Mouse (Mus musculus): ENCODE measurements at regions not wholly inside any gene's neighbourhood (a gene's known extent, or its start where the extent isn't known, plus 50 kb on each side); places are given as distances from the start of the nearest gene placed in this dataset.

GRCm38 (mm10) chr11:117413133-117413532 is 71.0 kb upstream of the Gm11733 start:
- Histone ChIP-seq H3K4me1 (peaks cover 49% of the 10 kb centered on the region), H3K9me3 (no peaks in the 10 kb centered on the region), H3K4me2 (replicated peaks) (no peak overlapping the region), H3K27ac (no peak overlapping the region), H3K27me3 (peaks cover 70% of the 10 kb centered on the region), H3K4me3 (no peak overlapping the region), H3K9ac (no peak overlapping the region), H3K36me3 (no peaks in the 10 kb centered on the region)
- ATAC-seq (ENCODE audit: low FRiP score, low read depth), result no peak
- WGBS, result 20% methylated on average over 7 of the region's 7 CpGs

- Histone ChIP-seq H3K36me3 (no peaks in the 10 kb centered on the region), H3K27ac (no peak overlapping the region), H3K4me1 (peaks cover 49% of the 10 kb centered on the region), H3K9me3 (no peaks in the 10 kb centered on the region), H3K27me3 (peaks cover 60% of the 10 kb centered on the region), H3K4me3 (no peak overlapping the region), H3K4me2 (replicated peaks) (peak overlapping the region; percentile 67), H3K9ac (no peak overlapping the region; the same call in 1 of the 2 replicates)
- ATAC-seq (ENCODE audit: low FRiP score, low read depth), result no peak; the same call in 1 of the 2 replicates
- 10% methylated on average over 11 of the region's 11 CpGs for WGBS
Observed at GRCm38 (mm10) chr11:117413942-117414705, 70.0 kb upstream of the Gm11733 start.

DNA sequence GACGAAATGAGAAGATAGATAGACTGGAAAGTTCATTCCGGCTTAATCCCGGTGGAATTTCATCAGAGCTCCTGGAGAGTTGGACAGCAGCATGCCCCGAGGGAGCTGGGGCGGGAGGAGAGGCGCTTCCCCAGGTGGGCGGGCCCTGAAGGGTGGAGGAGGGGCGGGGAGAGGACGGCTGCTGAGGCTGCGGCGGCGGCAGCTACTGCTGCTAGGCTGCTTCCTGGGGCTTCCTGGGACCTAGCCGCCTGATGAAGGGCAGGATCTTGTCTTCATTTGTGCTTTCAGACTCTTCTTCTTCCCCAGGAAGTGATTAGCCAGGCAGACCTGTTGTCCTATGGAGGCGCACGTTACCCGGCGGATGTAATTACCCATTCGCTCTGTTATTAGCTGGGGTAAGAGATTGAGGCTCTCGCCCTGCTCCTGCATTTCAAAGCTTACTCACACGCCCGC is 69.3 kb upstream of the Gm11733 start:
- WGBS, result 1% methylated on average over 21 of the region's 21 CpGs
- no peak overlapping the region for H3K27ac ChIP-seq
- no peak for ATAC-seq (ENCODE audit: low FRiP score, low read depth)
- H3K4me3 ChIP-seq, result peak overlapping the region; percentile 41
- H3K9ac ChIP-seq, result peak overlapping the region; percentile 55
- H3K27me3 ChIP-seq, result peaks cover 52% of the 10 kb centered on the region
- peak overlapping the region; percentile 67 for H3K4me2 ChIP-seq (replicated peaks)
- peaks cover 53% of the 10 kb centered on the region for H3K4me1 ChIP-seq
- no peaks in the 10 kb centered on the region for H3K36me3 ChIP-seq
- no peaks in the 10 kb centered on the region for H3K9me3 ChIP-seq

GRCm38 (mm10) chr11:117415466-117415865 is 68.7 kb upstream of the Gm11733 start:
- Histone ChIP-seq H3K9ac (no peak overlapping the region), H3K27me3 (peaks cover 47% of the 10 kb centered on the region), H3K27ac (no peak overlapping the region), H3K4me3 (peak overlapping the region; percentile 41; the same call in 1 of the 2 replicates), H3K9me3 (no peaks in the 10 kb centered on the region), H3K4me1 (peaks cover 54% of the 10 kb centered on the region), H3K36me3 (no peaks in the 10 kb centered on the region), H3K4me2 (replicated peaks) (peak overlapping the region; percentile 67)
- ATAC-seq (ENCODE audit: low FRiP score, low read depth), result no peak
- WGBS, result 2% methylated on average over 14 of the region's 14 CpGs

GRCm38 (mm10) chr11:117415955-117416354 is 68.2 kb upstream of the Gm11733 start:
- H3K4me1 ChIP-seq, result peaks cover 54% of the 10 kb centered on the region

DNA sequence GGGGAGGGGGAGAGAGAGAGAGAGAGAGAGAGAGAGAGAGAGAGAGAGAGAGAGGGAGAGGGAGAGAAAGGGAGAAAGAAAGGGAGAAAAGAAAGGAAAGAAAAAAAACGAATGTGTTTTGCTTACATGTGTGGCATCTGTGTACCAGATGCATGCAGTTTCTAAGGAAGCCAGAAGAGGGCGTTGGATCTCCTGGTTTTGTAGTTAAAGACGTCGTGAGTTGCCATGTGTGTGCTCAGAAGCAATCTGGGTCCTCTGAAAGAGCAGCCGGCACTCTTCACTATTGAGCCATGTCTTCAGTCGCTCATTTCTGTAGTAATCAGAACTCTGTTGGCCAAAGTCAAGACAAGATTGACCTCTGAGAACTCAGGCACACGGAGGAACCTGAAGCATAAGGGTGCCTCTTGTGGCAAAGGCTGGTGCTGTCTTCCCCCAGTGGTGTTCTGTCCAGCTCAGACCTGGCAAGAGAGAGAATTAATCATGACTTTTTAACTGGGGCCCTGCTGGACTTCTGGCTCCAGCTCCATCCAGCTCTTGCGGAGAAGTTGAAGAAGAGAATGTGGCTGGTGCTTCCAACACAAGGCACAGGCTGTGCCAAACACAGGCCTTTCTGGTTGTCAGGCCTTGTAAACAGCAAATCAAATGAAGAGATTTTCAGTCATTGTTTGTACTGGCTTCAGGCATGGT is 67.0 kb upstream of the Gm11733 start:
- Histone ChIP-seq H3K4me2 (replicated peaks) (no peak overlapping the region), H3K9ac (no peak overlapping the region), H3K9me3 (no peaks in the 10 kb centered on the region), H3K36me3 (no peaks in the 10 kb centered on the region), H3K27me3 (peaks cover 46% of the 10 kb centered on the region), H3K27ac (no peak overlapping the region), H3K4me3 (no peak overlapping the region), H3K4me1 (peaks cover 54% of the 10 kb centered on the region)
- ATAC-seq (ENCODE audit: low FRiP score, low read depth), result no peak
- WGBS, result 55% methylated on average over 8 of the region's 8 CpGs

More at GRCm38 (mm10) chr11:117415955-117416354, 68.2 kb upstream of the Gm11733 start:
- ATAC-seq (ENCODE audit: low FRiP score, low read depth), result no peak
- peak overlapping the region; percentile 67 for H3K4me2 ChIP-seq (replicated peaks)
- H3K9me3 ChIP-seq, result no peaks in the 10 kb centered on the region
- H3K27ac ChIP-seq, result no peak overlapping the region
- WGBS, result 6% methylated on average over 13 of the region's 13 CpGs
- H3K27me3 ChIP-seq, result peaks cover 47% of the 10 kb centered on the region
- H3K9ac ChIP-seq, result no peak overlapping the region
- H3K4me3 ChIP-seq, result 0 out of 2 replicates have a peak overlapping the region, but pooled peaks have one; percentile 0
- H3K36me3 ChIP-seq, result no peaks in the 10 kb centered on the region

DNA sequence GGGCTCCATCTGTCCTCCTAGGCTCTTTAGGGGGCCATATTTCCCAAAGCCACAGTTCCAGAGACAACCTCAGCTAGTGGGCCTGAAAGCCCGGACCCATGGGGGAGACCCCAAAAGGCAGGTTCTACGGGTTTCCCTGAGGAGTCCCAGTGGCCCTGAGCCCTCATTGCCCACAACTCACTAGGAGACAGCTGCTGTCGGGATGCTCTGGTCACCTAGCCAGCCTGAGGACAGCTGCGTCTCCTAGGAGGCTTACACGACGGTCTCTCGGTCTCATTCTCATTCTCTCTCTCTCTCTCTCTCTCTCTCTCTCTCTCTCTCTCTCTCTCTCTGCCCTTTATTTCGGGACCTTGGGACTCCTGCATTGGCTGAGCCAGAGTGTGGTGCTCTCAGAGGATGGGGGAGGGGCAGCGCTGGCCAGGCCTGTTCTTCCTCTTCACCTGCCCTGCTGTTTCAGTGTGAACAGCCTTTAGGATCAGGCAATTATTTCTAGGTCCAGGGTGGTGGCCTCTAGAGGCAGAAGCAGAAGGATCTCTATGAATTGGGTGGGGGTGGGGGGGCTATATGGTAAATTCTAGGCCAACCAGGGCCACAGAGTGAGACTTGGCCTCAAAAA is 66.1 kb upstream of the Gm11733 start:
- WGBS, result 43% methylated on average over 9 of the region's 9 CpGs
- Histone ChIP-seq H3K4me2 (replicated peaks) (no peak overlapping the region), H3K4me3 (no peak overlapping the region), H3K9me3 (no peaks in the 10 kb centered on the region), H3K36me3 (no peaks in the 10 kb centered on the region), H3K4me1 (peaks cover 52% of the 10 kb centered on the region), H3K27ac (no peak overlapping the region), H3K9ac (no peak overlapping the region), H3K27me3 (peaks cover 37% of the 10 kb centered on the region)
- ATAC-seq (ENCODE audit: low FRiP score, low read depth), result no peak

DNA sequence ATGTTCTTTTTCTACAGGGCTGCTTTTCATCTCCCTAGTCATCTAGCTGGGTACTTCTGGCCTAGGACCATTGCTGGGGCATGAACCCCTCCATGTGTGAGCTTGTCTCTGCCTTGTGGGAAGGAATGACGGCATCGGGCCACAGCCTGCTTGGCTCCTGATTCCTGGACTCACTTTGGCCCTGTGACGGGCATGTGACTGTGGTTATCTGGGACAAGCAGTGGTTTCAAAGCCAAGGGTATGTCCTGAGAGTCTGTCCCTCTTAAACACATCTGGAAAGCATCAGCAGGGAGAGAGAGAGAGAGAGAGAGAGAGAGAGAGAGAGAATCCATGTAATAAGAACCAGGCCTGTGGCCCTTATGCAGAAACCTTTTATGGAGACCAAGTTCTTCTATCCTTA is 65.2 kb upstream of the Gm11733 start:
- Histone ChIP-seq H3K4me1 (peaks cover 47% of the 10 kb centered on the region), H3K9me3 (no peaks in the 10 kb centered on the region), H3K27ac (peak overlapping the region; percentile 66), H3K4me2 (replicated peaks) (no peak overlapping the region), H3K9ac (no peak overlapping the region), H3K27me3 (peaks cover 28% of the 10 kb centered on the region), H3K36me3 (no peaks in the 10 kb centered on the region), H3K4me3 (no peak overlapping the region)
- ATAC-seq (ENCODE audit: low FRiP score, low read depth), result peak; percentile 21; the same call in 1 of the 2 replicates
- WGBS, result 24% methylated on average over 3 of the region's 3 CpGs

DNA sequence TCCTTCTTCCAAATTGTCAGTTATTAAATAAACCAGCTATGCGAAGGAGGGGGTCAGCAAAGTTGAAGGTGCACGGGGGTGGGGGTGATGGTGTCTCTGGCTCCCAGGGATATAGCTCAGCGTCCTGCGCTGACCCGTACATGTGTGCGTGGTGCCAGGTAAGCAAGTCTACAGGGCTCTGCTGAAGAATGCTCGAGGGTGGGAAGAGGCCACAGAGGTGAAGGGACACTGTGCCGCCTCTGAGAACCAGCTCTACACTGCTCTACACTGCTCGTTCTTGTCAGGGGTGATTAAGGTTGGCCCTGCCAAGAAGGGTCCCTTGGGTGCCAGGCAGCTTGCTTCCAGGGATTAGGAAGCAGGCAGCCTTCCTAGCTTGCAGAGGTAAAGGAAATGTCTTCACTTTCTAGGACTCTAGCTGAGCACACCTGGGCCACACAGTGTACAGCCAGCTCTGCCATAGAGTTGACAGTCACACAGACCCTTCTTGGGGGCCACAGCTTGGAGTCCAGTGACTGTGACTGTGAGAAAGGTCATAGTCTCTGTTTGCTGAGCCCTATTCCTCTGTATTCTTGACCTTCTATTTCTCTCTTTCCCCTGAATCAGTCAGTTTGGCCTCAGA is 64.7 kb upstream of the Gm11733 start:
- Histone ChIP-seq H3K4me1 (peaks cover 42% of the 10 kb centered on the region), H3K9ac (no peak overlapping the region), H3K4me3 (no peak overlapping the region), H3K36me3 (no peaks in the 10 kb centered on the region), H3K9me3 (no peaks in the 10 kb centered on the region), H3K27me3 (peaks cover 23% of the 10 kb centered on the region), H3K27ac (peak overlapping the region; percentile 66; the same call in 1 of the 2 replicates), H3K4me2 (replicated peaks) (no peak overlapping the region)
- 30% methylated on average over 9 of the region's 9 CpGs for WGBS
- ATAC-seq (ENCODE audit: low FRiP score, low read depth), result peak; percentile 67

DNA sequence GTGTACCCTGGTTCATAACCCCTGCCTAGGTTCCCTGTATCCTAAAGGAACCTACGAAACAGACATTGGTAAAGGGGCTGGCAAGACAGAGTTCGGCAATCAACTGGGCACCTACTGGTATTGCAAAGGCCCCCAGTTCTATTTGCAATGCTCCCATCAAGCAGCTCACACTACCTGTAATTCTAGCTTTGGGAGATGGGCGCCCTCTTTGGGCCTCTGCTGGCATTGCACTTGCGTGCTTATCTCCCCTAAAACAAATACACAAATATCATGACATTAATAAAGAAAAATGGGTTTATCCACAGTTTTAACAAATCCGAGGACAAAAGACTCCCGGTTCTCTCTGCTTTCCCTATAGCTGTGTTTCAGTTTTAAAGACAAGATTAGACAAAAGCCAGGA is 61.5 kb upstream of the Gm11733 start:
- H3K36me3 ChIP-seq, result no peaks in the 10 kb centered on the region
- H3K4me2 ChIP-seq (replicated peaks), result no peak overlapping the region
- H3K9me3 ChIP-seq, result no peaks in the 10 kb centered on the region
- peaks cover 33% of the 10 kb centered on the region for H3K4me1 ChIP-seq
- no peak overlapping the region for H3K4me3 ChIP-seq
- H3K9ac ChIP-seq, result no peak overlapping the region
- no peaks in the 10 kb centered on the region for H3K27me3 ChIP-seq
- no peak for ATAC-seq (ENCODE audit: low FRiP score, low read depth)
- WGBS, result 86% methylated on average over 6 of the region's 6 CpGs
- no peak overlapping the region for H3K27ac ChIP-seq

- Histone ChIP-seq H3K9me3 (no peaks in the 10 kb centered on the region), H3K4me2 (replicated peaks) (no peak overlapping the region), H3K4me1 (peaks cover 33% of the 10 kb centered on the region), H3K4me3 (no peak overlapping the region), H3K9ac (no peak overlapping the region), H3K27me3 (no peaks in the 10 kb centered on the region), H3K36me3 (no peaks in the 10 kb centered on the region), H3K27ac (no peak overlapping the region)
- ATAC-seq (ENCODE audit: low FRiP score, low read depth), result no peak
- WGBS, result 95% methylated on average over 2 of the region's 2 CpGs
Observed at GRCm38 (mm10) chr11:117423422-117423821, 60.7 kb upstream of the Gm11733 start.

DNA sequence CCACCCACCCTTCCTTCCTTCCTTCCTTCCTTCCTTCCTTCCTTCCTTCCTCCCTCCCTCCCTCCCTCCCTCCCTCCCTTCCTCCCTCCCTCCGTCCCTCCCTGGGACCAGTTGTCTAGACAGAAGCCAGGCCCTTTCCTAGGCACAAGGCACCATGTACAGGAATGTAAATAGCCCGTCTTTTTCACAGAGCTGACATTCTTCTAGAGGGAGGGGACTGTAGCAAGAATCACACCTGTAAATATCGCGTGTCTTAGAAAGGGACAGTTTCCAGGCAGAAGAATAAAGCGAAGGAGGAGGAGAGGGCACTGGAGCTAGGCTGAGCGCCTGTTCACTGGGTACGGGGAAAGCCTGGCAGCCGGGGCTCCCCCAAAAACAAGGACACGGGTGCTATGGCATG is 58.7 kb upstream of the Gm11733 start:
- Histone ChIP-seq H3K27ac (no peak overlapping the region), H3K4me3 (no peak overlapping the region), H3K9ac (no peak overlapping the region), H3K4me1 (peaks cover 31% of the 10 kb centered on the region), H3K27me3 (peaks cover 4% of the 10 kb centered on the region; the same call in 1 of the 2 replicates), H3K4me2 (replicated peaks) (no peak overlapping the region), H3K36me3 (no peaks in the 10 kb centered on the region), H3K9me3 (no peaks in the 10 kb centered on the region)
- ATAC-seq (ENCODE audit: low FRiP score, low read depth), result no peak
- 56% methylated on average over 8 of the region's 9 CpGs for WGBS
